Mouse (Mus musculus): Measurements from ENCODE around the gene Gm21954. TPM values are rescaled to one million over a fixed set of nuclear protein-coding genes. Genes with fewer than 3 reads are reported as not detected.

Gene Gm21954
- polyA plus RNA-seq, 1 experiment = not detected

DNA sequence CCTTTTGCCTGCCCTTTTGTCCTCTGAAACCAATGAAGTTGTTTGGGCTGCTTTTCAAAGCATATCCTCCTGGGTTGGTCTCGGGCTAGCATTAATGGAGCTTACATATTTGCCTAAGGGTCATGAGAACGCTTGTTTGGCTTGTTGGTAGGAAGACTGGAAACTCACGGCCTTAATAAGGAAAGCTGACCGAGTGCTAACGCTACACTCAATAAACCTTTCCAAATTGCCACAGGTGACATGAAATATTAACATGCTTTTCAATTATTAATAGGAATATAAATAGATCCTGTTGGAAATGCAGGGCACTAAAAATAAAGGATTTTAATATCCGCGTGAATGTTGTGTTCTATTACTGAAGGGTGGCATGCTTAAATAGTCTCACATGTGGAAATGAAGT, 27.3 kb upstream of the Gm21954 start:
- no peaks in the 10 kb centered on the region for H3K27me3 ChIP-seq (ENCODE audit: control insufficient read depth, insufficient read depth, low read length)
- no peak overlapping the region for H3K4me3 ChIP-seq (ENCODE audit: control insufficient read depth, low read depth, low read length)
- TF ChIP-seq POLR2A (IDR thresholded peaks at IDR 0.05; ENCODE audit: control insufficient read depth, low read depth, low read length) = no peak
- TF ChIP-seq CTCF (IDR thresholded peaks at IDR 0.05; ENCODE audit: control insufficient read depth, insufficient read depth, insufficient replicate concordance, low read depth, low read length) = no peak
- no peaks in the 10 kb centered on the region for H3K36me3 ChIP-seq (ENCODE audit: control insufficient read depth, insufficient read depth, low read length)
- H3K4me1 ChIP-seq (ENCODE audit: control insufficient read depth, insufficient read depth, low read length) = no peaks in the 10 kb centered on the region
- no peak overlapping the region for H3K27ac ChIP-seq (ENCODE audit: control insufficient read depth, insufficient read depth, low read depth, low read length)

DNA sequence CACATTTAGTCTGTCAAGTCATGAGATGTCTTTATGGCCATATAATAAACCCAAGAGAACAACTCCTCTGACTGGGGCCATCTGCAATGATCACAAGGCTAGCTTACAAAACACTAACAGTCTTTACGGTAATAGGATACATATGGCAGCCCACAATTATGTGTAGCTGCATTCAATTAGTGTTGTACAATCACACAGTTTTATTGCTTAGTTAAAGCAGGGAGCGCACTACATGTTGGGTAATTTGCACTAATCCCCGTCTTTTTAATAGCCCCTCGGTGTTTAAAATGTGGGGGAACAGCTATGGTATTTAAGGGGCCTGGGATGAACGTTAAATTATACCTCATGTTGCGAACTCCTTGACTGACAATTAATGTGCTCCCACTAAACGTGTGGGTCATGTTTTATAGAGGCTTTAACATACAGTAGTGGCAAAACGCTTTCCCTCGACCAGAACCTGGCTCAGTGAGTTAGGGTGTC, 24.5 kb upstream of the Gm21954 start:
- H3K4me1 ChIP-seq (ENCODE audit: control insufficient read depth, insufficient read depth, low read length) = no peaks in the 10 kb centered on the region
- TF ChIP-seq POLR2A (IDR thresholded peaks at IDR 0.05; ENCODE audit: control insufficient read depth, low read depth, low read length) (no peak), CTCF (IDR thresholded peaks at IDR 0.05; ENCODE audit: control insufficient read depth, insufficient read depth, insufficient replicate concordance, low read depth, low read length) (no peak)

DNA sequence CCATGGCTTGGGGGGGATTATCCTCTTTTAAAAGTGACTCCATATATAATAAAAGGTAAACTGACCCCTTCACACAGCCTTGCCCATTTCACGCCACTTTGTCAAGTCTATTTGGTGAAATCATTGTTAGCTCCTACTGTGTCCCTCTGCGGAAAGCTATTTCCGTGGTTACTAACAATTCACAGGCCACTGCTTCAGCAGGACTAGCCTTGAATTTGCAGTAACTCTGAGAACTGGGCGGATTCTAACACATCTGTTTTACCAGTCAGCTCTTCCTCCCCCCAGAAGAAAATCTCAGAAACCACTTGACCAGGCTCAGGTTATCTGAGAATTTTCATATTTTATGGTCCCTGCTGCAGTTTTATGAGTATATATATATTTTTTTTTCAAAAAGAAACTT, 23.9 kb upstream of the Gm21954 start:
- no peaks in the 10 kb centered on the region for H3K36me3 ChIP-seq (ENCODE audit: control insufficient read depth, insufficient read depth, low read length)
- no peak overlapping the region for H3K4me3 ChIP-seq (ENCODE audit: control insufficient read depth, low read depth, low read length)
- TF ChIP-seq CTCF (IDR thresholded peaks at IDR 0.05; ENCODE audit: control insufficient read depth, insufficient read depth, insufficient replicate concordance, low read depth, low read length) (no peak), POLR2A (IDR thresholded peaks at IDR 0.05; ENCODE audit: control insufficient read depth, low read depth, low read length) (no peak)
- H3K27ac ChIP-seq (ENCODE audit: control insufficient read depth, insufficient read depth, low read depth, low read length) = no peak overlapping the region
- no peaks in the 10 kb centered on the region for H3K4me1 ChIP-seq (ENCODE audit: control insufficient read depth, insufficient read depth, low read length)
- H3K27me3 ChIP-seq (ENCODE audit: control insufficient read depth, insufficient read depth, low read length) = no peaks in the 10 kb centered on the region

More for the DNA sequence above, 24.5 kb upstream of the Gm21954 start:
- H3K4me3 ChIP-seq (ENCODE audit: control insufficient read depth, low read depth, low read length) = no peak overlapping the region
- H3K36me3 ChIP-seq (ENCODE audit: control insufficient read depth, insufficient read depth, low read length) = no peaks in the 10 kb centered on the region
- H3K27ac ChIP-seq (ENCODE audit: control insufficient read depth, insufficient read depth, low read depth, low read length) = no peak overlapping the region
- H3K27me3 ChIP-seq (ENCODE audit: control insufficient read depth, insufficient read depth, low read length) = no peaks in the 10 kb centered on the region

DNA sequence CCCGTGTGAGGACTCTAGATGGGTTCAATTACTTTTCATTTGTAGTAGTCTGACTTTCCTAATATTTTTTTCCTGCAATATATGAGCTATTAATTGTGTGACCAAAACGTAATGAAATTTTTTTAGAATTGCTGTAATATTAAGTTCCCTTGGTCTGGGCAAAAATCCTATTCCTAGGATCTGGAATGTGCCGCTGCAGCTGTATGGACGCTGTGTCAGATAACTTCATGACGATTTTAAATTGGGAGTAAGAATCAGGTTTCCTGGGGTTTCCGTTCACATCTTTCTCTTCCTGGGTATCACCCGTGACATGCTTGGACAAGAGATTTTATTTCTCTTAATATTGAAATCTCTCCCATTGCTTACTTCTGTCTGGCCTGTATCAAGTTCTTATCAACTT, 23.2 kb upstream of the Gm21954 start:
- Histone ChIP-seq H3K27me3 (ENCODE audit: control insufficient read depth, insufficient read depth, low read length) (no peaks in the 10 kb centered on the region), H3K4me1 (ENCODE audit: control insufficient read depth, insufficient read depth, low read length) (no peaks in the 10 kb centered on the region), H3K4me3 (ENCODE audit: control insufficient read depth, low read depth, low read length) (no peak overlapping the region), H3K27ac (ENCODE audit: control insufficient read depth, insufficient read depth, low read depth, low read length) (no peak overlapping the region), H3K36me3 (ENCODE audit: control insufficient read depth, insufficient read depth, low read length) (no peaks in the 10 kb centered on the region)
- TF ChIP-seq POLR2A (IDR thresholded peaks at IDR 0.05; ENCODE audit: control insufficient read depth, low read depth, low read length) (no peak), CTCF (IDR thresholded peaks at IDR 0.05; ENCODE audit: control insufficient read depth, insufficient read depth, insufficient replicate concordance, low read depth, low read length) (no peak)

DNA sequence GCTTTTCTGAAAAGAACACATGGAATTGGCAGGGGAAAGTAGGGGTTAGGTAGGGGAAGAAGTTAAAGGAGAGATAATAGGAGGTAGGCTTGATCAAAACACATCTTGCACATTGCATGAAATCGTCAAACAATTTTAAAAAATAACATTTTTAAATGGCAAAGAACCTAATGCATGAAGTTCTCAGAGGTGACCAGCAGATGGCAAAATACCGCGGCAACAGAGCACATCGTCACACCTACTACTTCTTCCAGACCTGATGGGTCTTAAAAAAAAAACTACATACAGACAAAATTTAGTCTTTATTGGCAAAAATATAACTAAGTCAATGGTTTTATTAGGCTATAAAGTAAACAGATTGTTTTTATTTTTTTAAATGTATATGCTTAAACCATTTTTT, 22.3 kb upstream of the Gm21954 start:
- Histone ChIP-seq H3K36me3 (ENCODE audit: control insufficient read depth, insufficient read depth, low read length) (no peaks in the 10 kb centered on the region), H3K27ac (ENCODE audit: control insufficient read depth, insufficient read depth, low read depth, low read length) (no peak overlapping the region), H3K4me1 (ENCODE audit: control insufficient read depth, insufficient read depth, low read length) (no peaks in the 10 kb centered on the region), H3K4me3 (ENCODE audit: control insufficient read depth, low read depth, low read length) (no peak overlapping the region), H3K27me3 (ENCODE audit: control insufficient read depth, insufficient read depth, low read length) (no peaks in the 10 kb centered on the region)
- TF ChIP-seq CTCF (IDR thresholded peaks at IDR 0.05; ENCODE audit: control insufficient read depth, insufficient read depth, insufficient replicate concordance, low read depth, low read length) = no peak

DNA sequence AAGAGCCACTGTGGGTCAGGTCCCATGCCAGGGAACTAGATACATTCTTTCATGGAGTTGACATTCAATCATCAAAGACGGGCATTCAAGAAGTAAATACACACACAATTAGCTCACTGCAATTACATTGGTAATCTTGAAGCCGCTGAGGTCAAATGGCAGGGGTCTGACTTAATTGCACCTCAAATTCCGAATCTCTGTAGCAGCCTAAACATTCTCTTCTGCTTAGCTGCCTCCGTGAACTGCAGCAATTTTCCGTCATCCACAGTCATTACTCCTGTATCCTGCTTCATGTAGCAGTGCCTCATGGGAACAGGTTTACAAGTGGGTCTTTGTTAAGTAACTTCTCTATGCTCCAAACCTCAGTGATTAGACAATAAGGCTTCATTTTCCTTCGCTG, 20.0 kb upstream of the Gm21954 start:
- Histone ChIP-seq H3K4me3 (ENCODE audit: control insufficient read depth, low read depth, low read length) (no peak overlapping the region), H3K27me3 (ENCODE audit: control insufficient read depth, insufficient read depth, low read length) (no peaks in the 10 kb centered on the region), H3K27ac (ENCODE audit: control insufficient read depth, insufficient read depth, low read depth, low read length) (no peak overlapping the region), H3K36me3 (ENCODE audit: control insufficient read depth, insufficient read depth, low read length) (no peaks in the 10 kb centered on the region), H3K4me1 (ENCODE audit: control insufficient read depth, insufficient read depth, low read length) (no peaks in the 10 kb centered on the region)
- TF ChIP-seq CTCF (IDR thresholded peaks at IDR 0.05; ENCODE audit: control insufficient read depth, insufficient read depth, insufficient replicate concordance, low read depth, low read length) (no peak), POLR2A (IDR thresholded peaks at IDR 0.05; ENCODE audit: control insufficient read depth, low read depth, low read length) (no peak)

DNA sequence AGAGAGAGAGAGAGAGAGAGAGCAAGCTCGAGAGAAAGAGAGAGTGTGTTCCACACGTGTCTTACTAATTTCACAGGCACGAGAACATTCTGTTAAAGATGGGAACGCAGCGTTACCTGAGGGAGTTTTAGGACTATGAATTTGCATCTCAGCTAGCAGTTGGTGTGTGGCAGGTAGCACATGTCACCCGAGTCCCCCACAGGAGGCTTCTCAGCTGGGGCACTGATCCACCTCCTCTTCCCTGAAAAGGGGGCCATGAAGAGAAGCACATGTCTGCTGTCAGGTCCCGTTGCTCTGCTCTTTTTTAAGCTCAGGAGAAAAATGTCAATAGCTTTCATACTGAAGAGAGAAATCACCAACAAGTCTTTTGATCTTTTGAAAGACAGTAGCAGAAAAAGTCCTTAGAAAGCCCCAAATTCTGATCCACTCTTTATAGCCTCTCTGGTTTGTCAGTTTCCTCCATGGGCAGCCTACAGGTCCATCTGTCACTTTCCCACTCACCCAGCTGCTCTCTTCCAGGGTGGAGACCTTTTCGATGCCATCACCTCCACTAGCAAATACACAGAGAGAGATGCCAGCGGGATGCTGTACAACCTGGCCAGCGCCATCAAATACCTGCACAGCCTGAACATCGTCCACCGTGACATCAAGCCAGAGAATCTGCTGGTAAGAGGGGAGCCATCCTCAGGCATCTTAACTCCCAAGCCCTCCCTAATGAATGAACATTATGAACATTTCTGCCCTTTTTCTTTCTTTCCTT, 17.4 kb upstream of the Gm21954 start:
- Histone ChIP-seq H3K4me3 (ENCODE audit: control insufficient read depth, low read depth, low read length) (no peak overlapping the region), H3K36me3 (ENCODE audit: control insufficient read depth, insufficient read depth, low read length) (no peaks in the 10 kb centered on the region), H3K27ac (ENCODE audit: control insufficient read depth, insufficient read depth, low read depth, low read length) (no peak overlapping the region), H3K27me3 (ENCODE audit: control insufficient read depth, insufficient read depth, low read length) (no peaks in the 10 kb centered on the region), H3K4me1 (ENCODE audit: control insufficient read depth, insufficient read depth, low read length) (no peaks in the 10 kb centered on the region)
- TF ChIP-seq POLR2A (IDR thresholded peaks at IDR 0.05; ENCODE audit: control insufficient read depth, low read depth, low read length) (no peak), CTCF (IDR thresholded peaks at IDR 0.05; ENCODE audit: control insufficient read depth, insufficient read depth, insufficient replicate concordance, low read depth, low read length) (no peak)
